Mouse (Mus musculus) MEL-GATA-1-ER (cell line): ENCODE measurements at regions not wholly inside any gene's neighbourhood (a gene's known extent, or its start where the extent isn't known, plus 50 kb on each side); places are given as distances from the start of the nearest gene placed in this dataset.
A peak's percentile ranks its signal among the peaks of the same experiment; 100 is the strongest.

Source experiments
- DNase-seq: peaks from one replicate; pipeline ENCODE4 v3.0.0-alpha.2; 2012; ENCODE audit warnings: low read depth; ENCODE audit errors: extremely low read depth

DNA sequence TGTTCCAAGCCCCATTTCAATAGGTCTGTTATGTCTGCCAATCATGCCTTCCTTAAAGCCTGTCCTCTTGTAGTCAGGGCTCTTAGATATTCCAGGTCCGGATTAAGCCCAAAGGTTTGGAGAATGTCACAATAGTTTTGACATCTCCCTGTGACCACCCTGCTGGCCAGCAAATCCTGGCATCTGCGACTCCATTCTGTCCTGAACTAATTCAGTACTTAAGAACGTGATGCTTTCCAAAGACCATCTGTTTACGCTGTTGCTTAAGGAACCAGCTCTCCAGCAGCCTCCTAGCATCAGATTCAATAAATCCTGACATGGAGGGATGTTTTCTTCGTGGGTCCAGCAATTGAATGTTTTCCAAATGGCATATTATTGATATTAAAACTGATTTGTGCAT lies 132.7 kb upstream of the Ctbp2 start:
- no peak for DNase-seq

DNA sequence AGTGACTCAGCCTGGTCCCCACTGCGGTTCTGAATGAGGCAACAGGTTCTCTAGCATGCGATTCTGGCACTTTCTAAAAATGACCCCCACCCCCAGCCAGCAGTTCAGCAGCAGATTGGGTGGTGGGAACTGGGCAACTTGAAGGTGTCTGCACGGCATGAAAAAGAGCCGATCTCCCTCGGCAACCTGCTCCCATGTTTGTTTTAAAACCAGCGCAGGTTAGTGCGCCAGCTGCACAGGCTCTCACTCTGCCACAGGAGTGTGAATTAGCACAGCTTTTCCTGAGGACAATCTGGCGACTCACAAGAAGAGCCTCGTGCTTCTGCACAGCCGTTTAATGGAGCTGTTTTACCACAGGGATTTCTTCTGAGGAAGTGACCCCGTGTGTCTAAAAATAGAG lies 120.4 kb upstream of the Ctbp2 start:
- no peak for DNase-seq

DNA sequence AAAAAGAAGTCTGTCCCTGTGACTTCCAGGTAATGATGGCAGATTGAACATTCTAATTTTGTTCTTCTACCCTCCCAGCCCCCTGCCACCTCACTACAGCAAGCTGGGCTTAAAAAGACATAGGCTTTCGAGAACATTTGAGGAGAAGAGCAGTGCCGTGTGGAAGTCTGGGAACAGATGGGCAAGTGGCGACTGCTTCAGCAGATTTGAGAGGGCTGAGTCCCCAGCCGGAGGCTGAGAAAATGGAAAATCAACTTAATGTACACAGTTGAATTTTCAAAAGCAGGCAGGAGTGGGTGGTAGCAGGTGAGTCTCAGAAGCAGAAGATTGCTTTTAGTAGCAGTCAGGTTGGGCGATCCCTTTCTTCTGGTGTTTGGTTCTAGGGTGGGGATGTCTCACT lies 110.2 kb upstream of the Ctbp2 start:
- no peak for DNase-seq

GRCm38 (mm10) chr7:133232889-133233441 lies 108.8 kb upstream of the Ctbp2 start:
- no peak for DNase-seq

GRCm38 (mm10) chr7:133230806-133231205 lies 106.7 kb upstream of the Ctbp2 start:
- DNase-seq: no peak

DNA sequence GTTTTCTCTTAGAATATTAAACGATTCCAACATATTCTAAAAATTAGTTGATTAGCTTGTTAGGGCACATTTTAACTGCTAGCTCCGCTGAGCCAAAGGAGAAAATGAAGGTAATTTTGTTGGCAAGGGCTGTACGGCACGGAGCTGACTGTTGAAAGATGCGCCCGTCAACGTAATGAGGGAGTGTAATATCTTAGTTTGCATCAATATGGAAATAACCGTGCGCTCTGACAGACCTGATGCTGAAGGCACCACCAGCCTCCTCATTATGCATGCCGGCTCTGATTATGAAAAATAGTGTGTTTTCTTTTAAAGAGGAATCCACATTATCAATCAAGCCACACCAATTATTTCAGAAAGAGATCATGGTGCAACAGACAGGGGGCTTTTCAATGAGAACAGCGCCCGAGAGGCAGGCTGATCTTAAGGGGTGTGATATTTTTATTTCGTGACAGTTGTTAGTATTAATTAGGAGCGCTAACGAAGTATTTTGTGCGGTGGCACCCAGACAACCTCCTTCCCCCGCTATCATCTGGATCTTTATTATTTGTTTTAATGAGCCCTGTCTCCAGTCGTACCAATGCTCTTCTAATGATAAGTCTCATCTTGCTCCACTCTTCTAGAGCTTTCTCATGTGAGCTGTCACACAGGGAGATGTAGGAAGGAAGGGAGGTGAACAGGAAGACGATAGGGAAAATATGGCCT lies 99.9 kb upstream of the Ctbp2 start:
- no peak for DNase-seq

- no peak for DNase-seq
Observed at GRCm38 (mm10) chr7:133212328-133212727, 88.2 kb upstream of the Ctbp2 start.

DNA sequence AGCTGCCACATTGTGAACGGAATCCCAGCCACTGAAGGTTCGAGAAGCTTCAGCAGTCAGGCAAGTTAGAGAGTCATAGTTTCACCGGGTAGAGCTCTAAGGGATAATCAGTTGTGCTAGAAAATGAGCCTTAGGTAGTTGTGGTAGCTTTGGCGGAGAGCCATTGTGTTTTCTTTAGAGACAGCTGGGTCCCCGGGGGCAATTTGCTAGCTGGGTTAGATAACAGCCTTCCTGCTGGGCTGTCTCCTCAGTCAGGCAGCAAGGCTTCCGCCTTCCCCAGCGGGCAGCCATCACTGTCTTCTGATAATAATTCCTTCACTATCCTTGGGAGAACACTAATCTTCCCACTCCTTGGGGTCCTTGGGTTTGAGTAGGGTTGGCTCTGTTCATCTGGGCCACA lies 81.5 kb upstream of the Ctbp2 start:
- DNase-seq: peak; percentile 36

DNA sequence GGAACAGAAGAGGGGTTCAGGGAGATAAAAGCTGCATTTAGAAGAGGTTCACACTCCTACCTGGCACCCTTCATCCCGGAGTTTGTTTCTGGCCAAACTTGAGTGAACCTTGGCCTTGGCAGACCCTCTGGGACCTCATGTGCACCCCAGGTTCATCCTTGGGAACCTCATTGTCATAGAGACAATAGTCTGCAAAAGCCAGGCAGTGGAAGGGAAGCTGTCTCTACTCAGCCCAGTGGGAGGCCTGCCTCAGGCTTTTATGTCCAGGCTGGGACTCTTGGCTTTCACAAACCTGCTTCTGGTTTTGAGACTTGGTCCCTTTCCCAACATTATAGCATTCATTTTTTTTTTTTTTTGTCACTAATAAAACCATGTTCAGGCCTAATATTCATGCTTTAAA lies 80.3 kb upstream of the Ctbp2 start:
- DNase-seq: no peak

DNA sequence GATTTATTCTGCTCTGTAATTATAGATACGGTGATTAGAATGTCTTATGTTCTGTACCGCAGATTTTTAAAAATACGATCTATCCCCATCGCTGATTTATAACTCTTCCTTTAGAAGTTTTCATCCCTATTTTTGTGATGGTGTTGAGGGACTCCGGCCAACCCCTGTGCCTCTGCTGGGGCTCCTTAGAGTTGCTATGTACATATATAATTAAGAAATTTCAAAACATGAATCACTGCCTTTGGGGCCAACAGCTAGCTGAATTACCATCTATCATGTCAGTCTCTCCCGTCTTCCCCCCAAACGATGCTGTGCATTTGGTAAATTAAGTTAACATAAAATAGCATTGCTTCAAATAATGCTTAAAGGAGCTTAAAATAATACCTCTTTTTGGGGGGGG lies 79.8 kb upstream of the Ctbp2 start:
- DNase-seq: no peak

DNA sequence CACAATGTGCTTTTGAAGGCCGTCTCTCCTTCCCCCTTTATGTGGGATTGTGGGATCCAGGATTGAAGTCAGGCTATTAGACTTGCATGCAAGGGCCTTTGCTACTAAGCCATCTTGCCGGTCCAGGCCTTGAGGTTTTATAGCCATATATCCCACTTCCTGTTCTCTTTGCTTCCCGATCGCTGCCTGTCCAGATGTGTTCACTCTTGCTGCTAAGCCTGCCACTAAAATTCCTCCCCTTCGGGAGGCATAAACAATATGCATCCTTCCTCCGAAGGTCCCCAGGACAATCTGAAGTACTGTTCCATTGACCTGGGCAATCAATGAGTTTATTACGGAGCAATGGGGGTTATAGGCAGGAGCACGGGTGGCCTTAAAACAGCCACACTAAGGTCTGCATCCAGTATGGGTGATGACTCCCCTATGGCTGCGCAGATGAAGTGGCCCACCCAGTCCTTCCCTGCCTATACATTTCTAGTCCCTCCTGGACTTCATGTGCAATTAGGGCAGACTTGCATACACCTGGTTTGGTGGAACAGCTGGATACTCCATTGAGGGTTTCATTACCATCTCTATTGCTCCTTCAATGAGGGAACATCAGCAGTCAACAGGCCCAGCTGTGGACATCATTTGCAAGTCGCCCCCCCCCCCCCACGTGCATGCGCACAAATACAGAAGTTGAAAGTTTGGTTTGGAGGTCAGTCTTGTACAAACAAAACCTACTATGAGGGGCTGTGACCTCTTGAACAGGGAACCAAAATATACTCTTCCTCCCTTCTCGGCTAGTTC lies 78.1 kb upstream of the Ctbp2 start:
- no peak for DNase-seq

- DNase-seq: no peak
Observed at GRCm38 (mm10) chr7:133199046-133199445, 74.9 kb upstream of the Ctbp2 start.

DNA sequence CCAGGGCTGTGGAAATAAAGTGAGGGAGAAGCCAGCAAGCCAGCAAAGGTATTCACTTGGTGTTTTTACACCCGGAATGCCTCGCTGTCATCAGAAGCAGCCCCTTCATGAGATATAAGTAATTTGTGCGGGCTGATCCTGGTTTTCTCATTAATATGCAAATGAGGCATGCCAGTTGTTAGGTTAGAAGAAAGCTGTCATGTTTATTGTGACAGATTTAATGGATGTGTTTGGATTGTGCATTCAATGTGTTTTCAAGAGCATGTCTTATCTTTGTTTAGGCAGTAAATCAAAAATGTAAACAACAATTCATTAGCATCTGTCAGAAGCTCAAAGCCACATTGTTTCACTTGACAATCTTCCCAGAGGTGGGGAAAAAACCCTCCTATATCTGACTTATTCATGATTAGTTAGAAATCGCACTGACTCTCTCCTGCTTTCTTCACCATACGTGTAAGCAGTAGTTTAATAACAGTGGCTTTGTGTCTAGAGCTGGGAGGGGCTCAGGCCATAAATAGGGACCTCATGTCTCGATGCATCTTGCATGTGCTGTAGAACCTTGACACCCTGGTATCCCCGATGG lies 65.8 kb upstream of the Ctbp2 start:
- no peak for DNase-seq

GRCm38 (mm10) chr7:133185931-133186601 lies 61.9 kb upstream of the Ctbp2 start:
- DNase-seq: peak; percentile 50

DNA sequence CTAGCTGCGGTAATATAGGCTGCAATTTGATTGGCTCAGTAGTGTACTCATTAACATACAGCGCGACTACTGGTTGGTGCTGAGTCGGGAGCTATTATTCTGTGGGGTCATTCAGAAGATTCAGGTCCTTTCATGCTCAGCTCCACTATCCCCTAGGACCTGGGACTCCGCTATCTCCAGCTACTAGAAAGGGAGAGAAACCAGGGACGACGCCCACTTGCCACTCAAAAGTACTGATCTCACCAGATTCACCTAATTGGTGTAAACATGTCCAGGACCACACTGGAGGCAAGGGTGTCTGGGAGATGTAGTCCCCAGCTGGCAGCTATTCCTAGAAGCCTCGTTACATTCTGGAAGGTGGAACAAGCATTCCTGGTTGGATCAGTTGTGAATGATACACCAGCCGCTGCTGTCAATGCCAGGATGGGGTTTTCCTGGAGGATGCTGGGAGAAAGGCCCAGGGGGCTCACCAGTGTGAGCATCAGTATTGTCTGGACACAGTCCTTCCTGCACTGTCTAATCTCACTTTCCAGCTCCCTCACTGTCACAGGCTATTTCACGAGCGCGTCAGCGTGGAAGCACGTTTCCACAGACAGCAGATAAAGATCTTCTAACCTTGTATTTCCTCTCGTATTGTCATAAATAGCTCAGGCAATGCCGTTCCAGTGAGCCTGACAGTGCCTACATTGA lies 60.9 kb upstream of the Ctbp2 start:
- no peak for DNase-seq

- no peak for DNase-seq
Observed at GRCm38 (mm10) chr7:133181388-133181787, 57.2 kb upstream of the Ctbp2 start.

GRCm38 (mm10) chr7:133177179-133177575 lies 53.0 kb upstream of the Ctbp2 start:
- no peak for DNase-seq

DNA sequence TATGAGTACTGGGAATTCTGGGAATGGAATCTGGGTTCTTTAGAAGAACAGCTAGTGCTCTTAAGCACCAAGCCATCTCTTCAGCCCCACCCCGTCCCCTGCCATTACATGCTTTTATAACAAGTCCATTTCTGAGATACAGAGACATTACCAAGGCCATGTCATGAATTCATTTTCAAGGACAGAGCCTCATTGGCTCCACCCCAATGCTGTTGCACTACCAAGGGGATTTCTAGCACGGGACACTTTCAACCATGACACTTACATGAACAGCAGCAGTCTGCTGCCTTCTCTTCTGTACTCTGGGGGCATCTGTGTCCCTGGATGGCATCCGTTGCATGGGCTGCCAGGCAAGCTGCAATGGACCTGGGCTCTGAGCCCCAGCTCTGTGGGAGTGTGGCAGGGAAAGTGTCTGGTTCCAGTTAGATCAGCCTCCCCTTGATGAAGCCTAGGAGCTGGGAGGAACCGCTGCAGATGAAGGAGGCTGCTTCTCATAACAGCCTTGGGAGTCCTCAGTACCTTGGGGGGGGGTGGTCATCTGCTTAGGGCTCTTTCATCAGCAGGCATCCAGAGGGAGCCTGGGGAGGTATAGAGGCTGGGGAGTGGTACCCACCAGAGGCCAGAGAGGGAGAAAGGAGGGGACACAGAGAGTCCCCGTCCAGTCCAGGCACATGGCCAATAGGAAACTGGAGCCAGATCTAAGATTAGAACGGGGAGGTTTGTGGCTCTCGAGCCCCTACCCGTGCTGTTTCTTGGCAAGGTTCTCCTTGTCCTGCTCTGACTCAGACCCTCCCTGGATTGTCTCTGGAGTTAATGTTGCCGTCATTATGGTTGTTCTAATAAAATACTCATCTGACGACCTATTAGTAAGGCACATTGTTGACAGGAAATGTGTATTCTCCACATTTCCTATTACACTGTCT lies 52.4 kb upstream of the Ctbp2 start:
- no peak for DNase-seq
